Mouse (Mus musculus) cerebellum, postnatal 14 days (tissue): ENCODE measurements around the gene Gm29866.
"Not testable (repeated sequence)": the region's sequence is repeated elsewhere in the genome, so short reads cannot be mapped to it uniquely, and the experiment has no call there.

Source experiments
- DNase-seq, 2 experiments: peaks; one replicate each; pipeline ENCODE4 v3.0.0; 2021; ENCODE audit warnings: mixed read lengths in 2 of 2

Gene Gm29866

DNA sequence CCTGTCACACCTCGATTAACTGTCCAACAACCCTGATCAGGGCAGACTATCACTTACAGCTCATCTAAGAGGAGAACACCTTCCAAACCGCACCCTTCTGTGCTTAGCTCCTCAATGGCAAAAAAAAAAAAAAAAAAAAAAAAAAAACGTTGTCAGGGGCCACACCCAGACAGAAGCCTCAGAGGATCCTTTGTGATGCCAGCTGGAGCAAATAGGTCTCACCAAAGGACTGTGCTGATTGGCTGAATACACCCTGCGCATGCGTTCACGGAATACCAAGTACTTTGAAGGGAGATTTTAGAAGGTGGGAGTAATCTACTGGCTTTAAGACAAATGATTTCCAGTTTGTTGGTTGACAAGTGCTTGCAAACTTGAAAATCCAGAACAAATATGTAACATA, at the start of gene Gm29866:
Gene Gm29866 (minus strand): TSS at position 101 of the 400 bp plus-strand sequence.
- DNase-seq = not testable (repeated sequence)
